Mouse (Mus musculus) intestine, embryonic 16.5 days (tissue): ENCODE data around the gene Txnip. TPM values are rescaled to one million over a fixed set of nuclear protein-coding genes. Genes with fewer than 3 reads are reported as not detected.
A peak's percentile ranks its signal among the peaks of the same experiment; 100 is the strongest.

Experiments used
- ATAC-seq: fragments of 200-750 bp; cut with Nextera tagmentation; 2 replicates; pipeline ENCODE4 v1.8.0; 2017; ENCODE audit warnings: moderate TSS enrichment, moderate library complexity
- H3K27ac ChIP-seq: fragments of 300-500 bp; sonication (generic); 2 replicates; pipeline ENCODE4 v1.5.1; 2014; ENCODE audit warnings: mild to moderate bottlenecking, low read length
- H3K27me3 ChIP-seq: fragments of 300-500 bp; sonication (generic); replicated peaks from 2 replicates; pipeline ENCODE4 v1.6.1; 2014; ENCODE audit warnings: low read length, control low read depth, mixed read lengths; ENCODE audit not compliant: control insufficient read depth, insufficient read depth
- H3K36me3 ChIP-seq: fragments of 300-500 bp; sonication (generic); 2 replicates; pipeline ENCODE4 v1.6.1; 2014; ENCODE audit warnings: low read length, control low read depth; ENCODE audit not compliant: control insufficient read depth, insufficient read depth
- H3K4me1 ChIP-seq: fragments of 300-500 bp; sonication (generic); 2 replicates; pipeline ENCODE4 v1.6.1; 2014; ENCODE audit warnings: low read length, control low read depth, mixed read lengths; ENCODE audit not compliant: control insufficient read depth, insufficient read depth
- H3K4me2 ChIP-seq: fragments of 300-500 bp; sonication (generic); 2 replicates; pipeline ENCODE4 v1.6.1; 2014; ENCODE audit warnings: low read depth, low read length, control low read depth
- H3K4me3 ChIP-seq: fragments of 300-500 bp; sonication (generic); 2 replicates; pipeline ENCODE4 v1.5.1; 2014; ENCODE audit warnings: mild to moderate bottlenecking, low read length
- H3K9ac ChIP-seq: fragments of 300-500 bp; sonication (generic); 2 replicates; pipeline ENCODE4 v1.6.1; 2014; ENCODE audit warnings: low read depth, low read length
- H3K9me3 ChIP-seq: fragments of 300-500 bp; sonication (generic); 2 replicates; pipeline ENCODE4 v1.6.1; 2016; ENCODE audit warnings: low read length, control low read depth; ENCODE audit not compliant: control insufficient read depth
- WGBS: fragments of 180-500 bp; shearing (Covaris S2); extraction: QIAGEN DNeasy Blood & Tissue Kit; methylation state at CpG from one replicate; pipeline ENCODE4 v1.1.7; 2014; 5-methylcytosine and 5-hydroxymethylcytosine counted together
- polyA plus RNA-seq: library from polyadenylated mRNA; unstranded; fragments of >200 nt; fragmentation: Nextera tagmentation; extraction: Ambion mirVana; gene quantifications from 2 replicates; pipeline ENCODE4 v1.2.1, GENCODE M21; 2015

The Txnip gene
- polyA plus RNA-seq, 1 experiment from 2014 or later = 152 TPM

- WGBS = 80% methylated on average over 4 of the region's 4 CpGs
- Histone ChIP-seq H3K4me1 (peaks cover 11% of the 10 kb centered on the region), H3K4me2 (no peak overlapping the region), H3K27ac (no peak overlapping the region; the same call in 1 of the 2 replicates), H3K9ac (no peak overlapping the region), H3K9me3 (no peaks in the 10 kb centered on the region), H3K4me3 (no peak overlapping the region), H3K36me3 (no peaks in the 10 kb centered on the region), H3K27me3 (no peaks in the 10 kb centered on the region)
- no peak for ATAC-seq
Measured at GRCm38 (mm10) chr3:96579239-96579750, 21.5 kb downstream of the Txnip start.

- H3K9ac ChIP-seq = no peak overlapping the region; the same call in 1 of the 2 replicates
- peak overlapping the region; percentile 41 for H3K4me2 ChIP-seq
- ATAC-seq = 0 out of 2 replicates have a peak, but pooled peaks have one; percentile 6
- H3K36me3 ChIP-seq = no peaks in the 10 kb centered on the region
- H3K4me1 ChIP-seq = peaks cover 11% of the 10 kb centered on the region
- WGBS = 10% methylated on average over 16 of the region's 16 CpGs
- H3K27ac ChIP-seq = no peak overlapping the region
- peak overlapping the region; percentile 2; the same call in 1 of the 2 replicates for H3K4me3 ChIP-seq
- H3K9me3 ChIP-seq = no peaks in the 10 kb centered on the region
- H3K27me3 ChIP-seq = no peaks in the 10 kb centered on the region
Measured at GRCm38 (mm10) chr3:96579885-96580454, 22.2 kb downstream of the Txnip start.

DNA sequence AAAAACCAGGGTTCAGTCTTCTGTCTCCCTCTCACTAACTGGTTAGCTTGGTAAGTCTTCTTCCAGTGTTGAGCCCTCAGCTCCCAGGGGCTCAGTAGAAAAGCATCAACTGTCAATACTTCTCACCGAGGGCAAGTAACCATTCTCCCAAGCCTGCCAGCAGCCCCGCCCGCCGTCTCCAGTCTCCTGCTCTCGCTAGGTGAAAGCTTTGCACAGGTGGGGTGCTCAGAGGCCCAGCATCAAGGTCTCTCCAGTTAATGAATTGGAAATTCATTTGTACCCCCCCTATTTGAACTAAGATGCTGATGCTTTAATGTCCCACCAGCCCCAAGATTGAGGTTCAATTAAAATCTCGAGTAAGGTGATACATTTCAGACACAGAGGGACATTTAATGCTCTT, 23.4 kb downstream of the Txnip start:
- Histone ChIP-seq H3K9me3 (no peaks in the 10 kb centered on the region), H3K9ac (no peak overlapping the region), H3K4me1 (peaks cover 8% of the 10 kb centered on the region; the same call in 1 of the 2 replicates), H3K27me3 (no peaks in the 10 kb centered on the region), H3K4me2 (no peak overlapping the region), H3K36me3 (no peaks in the 10 kb centered on the region), H3K4me3 (no peak overlapping the region), H3K27ac (no peak overlapping the region)
- WGBS = 60% methylated on average over 6 of the region's 6 CpGs
- no peak for ATAC-seq

- no peak for ATAC-seq
- Histone ChIP-seq H3K4me1 (peaks cover 7% of the 10 kb centered on the region; the same call in 1 of the 2 replicates), H3K4me3 (no peak overlapping the region), H3K9me3 (no peaks in the 10 kb centered on the region), H3K9ac (no peak overlapping the region), H3K4me2 (no peak overlapping the region), H3K27me3 (no peaks in the 10 kb centered on the region), H3K27ac (no peak overlapping the region), H3K36me3 (no peaks in the 10 kb centered on the region)
- 79% methylated on average over 16 of the region's 16 CpGs for WGBS
Measured at GRCm38 (mm10) chr3:96581771-96582515, 24.2 kb downstream of the Txnip start.

GRCm38 (mm10) chr3:96583386-96583785, 25.6 kb downstream of the Txnip start:
- no peak overlapping the region for H3K27ac ChIP-seq
- no peaks in the 10 kb centered on the region for H3K36me3 ChIP-seq
- H3K4me3 ChIP-seq = no peak overlapping the region
- ATAC-seq = no peak
- H3K9ac ChIP-seq = no peak overlapping the region
- 91% methylated on average over 5 of the region's 5 CpGs for WGBS
- H3K9me3 ChIP-seq = no peaks in the 10 kb centered on the region
- no peaks in the 10 kb centered on the region for H3K27me3 ChIP-seq
- no peaks in the 10 kb centered on the region; the same call in 1 of the 2 replicates for H3K4me1 ChIP-seq
- H3K4me2 ChIP-seq = no peak overlapping the region

GRCm38 (mm10) chr3:96590657-96591056, 32.9 kb downstream of the Txnip start:
- no peak overlapping the region for H3K4me2 ChIP-seq
- no peaks in the 10 kb centered on the region; the same call in 1 of the 2 replicates for H3K27me3 ChIP-seq
- H3K36me3 ChIP-seq = no peaks in the 10 kb centered on the region
- 82% methylated on average over 4 of the region's 4 CpGs for whole genome bisulfite sequencing
- H3K4me3 ChIP-seq = no peak overlapping the region
- H3K27ac ChIP-seq = no peak overlapping the region
- ATAC-seq = no peak
- H3K4me1 ChIP-seq = peaks cover 3% of the 10 kb centered on the region; the same call in 1 of the 2 replicates
- H3K9ac ChIP-seq = no peak overlapping the region
- no peaks in the 10 kb centered on the region for H3K9me3 ChIP-seq

DNA sequence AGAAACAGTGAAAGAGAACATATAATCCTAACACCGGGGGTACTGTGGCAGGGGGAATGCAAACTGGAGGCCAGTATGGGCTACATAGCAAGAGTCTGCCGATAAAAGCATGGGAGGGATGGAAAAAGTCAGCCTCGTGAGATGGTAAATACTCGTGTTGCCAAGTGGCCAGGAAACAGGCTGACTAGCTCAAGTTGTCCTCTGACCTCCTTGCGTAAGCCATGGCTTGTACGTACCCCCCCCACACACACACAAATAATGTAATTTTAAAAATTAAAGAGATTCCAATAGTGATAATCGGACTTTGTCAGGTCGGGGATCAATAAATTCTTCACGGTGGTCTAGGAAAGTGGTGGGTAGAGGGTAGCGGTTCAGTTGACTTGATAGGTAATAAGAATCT, 35.6 kb downstream of the Txnip start:
- Histone ChIP-seq H3K4me3 (peak overlapping the region; percentile 72), H3K9ac (peak overlapping the region; percentile 80), H3K27ac (peak overlapping the region; percentile 87; the same call in 1 of the 2 replicates), H3K9me3 (no peaks in the 10 kb centered on the region), H3K27me3 (peaks cover 11% of the 10 kb centered on the region), H3K4me1 (peaks cover 20% of the 10 kb centered on the region), H3K36me3 (no peaks in the 10 kb centered on the region), H3K4me2 (peak overlapping the region; percentile 76)
- no peak for ATAC-seq
- under 1% methylated on average over 10 of the region's 10 CpGs for WGBS

DNA sequence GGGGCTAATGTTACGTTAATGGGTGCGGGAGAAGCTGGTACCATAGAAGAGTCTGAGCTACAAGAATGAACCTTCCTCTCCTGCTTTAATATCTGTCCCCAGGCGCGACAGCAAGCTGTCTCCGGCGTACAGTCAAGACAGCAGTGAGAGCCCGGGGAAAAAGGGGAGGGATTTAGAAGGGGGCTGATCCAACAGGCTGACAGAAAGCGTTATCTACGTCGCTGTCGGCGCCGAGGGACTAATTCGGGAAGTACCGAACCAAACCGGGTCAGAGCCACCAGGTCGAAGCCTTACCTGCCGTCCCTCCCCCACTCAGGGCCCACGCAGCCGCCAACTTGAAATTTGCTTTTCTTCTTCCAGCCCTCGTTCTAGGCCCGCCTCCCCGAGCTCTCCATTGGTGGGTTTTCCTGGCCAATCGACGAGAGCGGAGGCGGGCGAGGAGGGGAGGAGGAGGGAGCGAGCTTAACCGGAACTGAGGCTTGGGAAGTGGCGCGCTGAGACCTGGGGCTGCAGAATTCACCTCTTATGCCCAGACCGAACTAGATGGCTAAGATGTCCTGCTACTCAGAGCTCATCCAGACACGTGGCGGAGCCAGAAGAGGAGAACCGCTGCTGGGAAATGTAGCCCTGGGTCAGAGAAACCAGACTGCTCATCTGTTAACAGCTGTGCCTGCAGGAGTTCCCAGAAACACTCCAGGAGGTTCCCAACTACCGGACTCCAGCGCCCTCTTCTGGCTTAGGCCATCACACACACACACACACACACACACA, 36.2 kb downstream of the Txnip start, which contains the start of gene Polr3gl:
Polr3gl (minus strand) TSS at position 392 of the 771 bp plus-strand sequence.
- WGBS = under 1% methylated on average over 36 of the region's 38 CpGs
- Histone ChIP-seq H3K4me2 (peak within 1 kb of the TSS; percentile 76), H3K36me3 (no peaks in the 10 kb centered on the region), H3K9me3 (no peaks in the 10 kb centered on the region), H3K27ac (peak within 1 kb of the TSS; percentile 87), H3K27me3 (peaks cover 15% of the 10 kb centered on the region), H3K4me1 (peaks cover 24% of the 10 kb centered on the region), H3K4me3 (peak within 1 kb of the TSS; percentile 72), H3K9ac (peak within 1 kb of the TSS; percentile 80)
- ATAC-seq = peak; percentile 93

GRCm38 (mm10) chr3:96594851-96595250, 37.1 kb downstream of the Txnip start:
- no peak overlapping the region for H3K4me2 ChIP-seq
- H3K9ac ChIP-seq = no peak overlapping the region
- H3K36me3 ChIP-seq = no peaks in the 10 kb centered on the region
- 73% methylated on average over 5 of the region's 5 CpGs for WGBS
- H3K27ac ChIP-seq = no peak overlapping the region
- H3K4me1 ChIP-seq = peaks cover 24% of the 10 kb centered on the region
- H3K9me3 ChIP-seq = no peaks in the 10 kb centered on the region
- no peak overlapping the region for H3K4me3 ChIP-seq
- no peak for ATAC-seq
- H3K27me3 ChIP-seq = peaks cover 20% of the 10 kb centered on the region
